Mouse (Mus musculus) common myeloid progenitor, adult 5-6 weeks (primary cell): ENCODE measurements at regions not wholly inside any gene's neighbourhood (a gene's known extent, or its start where the extent isn't known, plus 50 kb on each side); places are given as distances from the start of the nearest gene placed in this dataset.

ENCODE experiments used
- ATAC-seq: replicated peaks from 2 replicates; pipeline ENCODE4 v1.8.0; 2016; ENCODE audit warnings: low read depth, mild to moderate bottlenecking, moderate TSS enrichment, inconsistent platforms; ENCODE audit not compliant: poor library complexity, severe bottlenecking

DNA sequence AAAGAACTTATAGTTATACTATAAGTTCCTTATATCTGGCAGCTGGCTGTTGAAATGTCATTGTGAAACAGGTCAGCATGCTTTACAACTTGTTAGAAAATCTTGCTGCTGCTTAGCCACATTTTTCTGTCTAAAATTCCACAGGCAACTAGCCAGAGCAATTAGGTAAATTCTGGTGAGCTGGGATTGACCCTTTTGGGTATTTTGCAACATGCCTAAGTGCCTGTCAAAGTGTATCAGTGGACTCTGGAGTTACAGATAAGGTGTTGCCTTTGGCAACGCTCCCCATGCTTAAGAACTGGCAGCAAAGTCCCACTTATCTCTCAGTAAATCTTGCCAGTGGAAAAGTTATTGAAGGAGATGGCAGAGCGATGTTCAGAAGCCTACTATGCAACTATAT, 525.9 kb downstream of the Rfpl4b start:
- ATAC-seq, result no peak

DNA sequence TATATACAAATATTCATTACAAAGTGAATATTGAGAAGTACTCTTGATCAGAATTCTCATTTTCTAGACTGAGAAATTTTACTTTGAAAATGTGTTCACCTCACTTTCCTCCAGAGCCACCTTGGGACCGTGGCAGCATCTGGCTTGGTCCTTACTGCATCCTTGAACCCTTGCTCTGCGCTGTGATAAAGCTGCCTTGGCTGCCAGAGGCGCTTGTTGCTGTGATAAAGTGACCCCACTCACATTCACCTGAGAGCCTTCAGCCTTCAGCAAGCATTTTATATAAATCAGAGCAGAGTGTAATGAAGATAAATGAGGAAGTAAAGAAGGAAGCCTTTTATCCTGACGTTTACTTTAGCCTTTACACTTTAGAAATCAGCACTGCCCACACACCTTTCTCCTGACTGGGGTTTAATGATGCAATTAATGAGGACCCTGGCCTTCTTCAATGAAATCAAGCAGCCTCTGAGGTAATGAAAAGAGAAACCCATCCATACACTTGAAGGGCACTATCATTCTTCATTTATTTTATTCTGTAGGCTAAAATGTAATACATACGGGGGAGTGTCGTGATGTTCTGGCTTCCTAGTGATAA, 532.8 kb downstream of the Rfpl4b start:
- no peak for ATAC-seq

DNA sequence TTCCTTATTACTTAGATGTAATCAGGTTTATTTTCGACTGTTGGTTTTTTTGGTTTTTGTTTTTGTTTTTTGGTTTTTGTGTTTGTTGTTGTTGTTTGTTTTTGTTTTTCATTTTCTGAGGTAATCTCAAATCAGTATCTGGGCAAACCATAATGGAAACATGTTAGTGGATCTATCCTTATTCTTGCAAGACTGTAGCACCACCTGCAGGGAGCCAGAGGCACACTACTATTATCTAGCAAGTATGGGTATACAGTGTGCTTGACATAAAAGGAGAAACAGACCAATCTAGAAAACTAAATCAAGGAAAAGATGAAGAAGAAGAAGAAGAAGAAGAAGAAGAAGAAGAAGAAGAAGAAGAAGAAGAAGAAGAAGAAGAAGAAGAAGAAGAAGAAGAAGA, 552.4 kb downstream of the Rfpl4b start:
- ATAC-seq, result 0 out of 2 replicates have a peak, but pooled peaks have one; percentile 45

DNA sequence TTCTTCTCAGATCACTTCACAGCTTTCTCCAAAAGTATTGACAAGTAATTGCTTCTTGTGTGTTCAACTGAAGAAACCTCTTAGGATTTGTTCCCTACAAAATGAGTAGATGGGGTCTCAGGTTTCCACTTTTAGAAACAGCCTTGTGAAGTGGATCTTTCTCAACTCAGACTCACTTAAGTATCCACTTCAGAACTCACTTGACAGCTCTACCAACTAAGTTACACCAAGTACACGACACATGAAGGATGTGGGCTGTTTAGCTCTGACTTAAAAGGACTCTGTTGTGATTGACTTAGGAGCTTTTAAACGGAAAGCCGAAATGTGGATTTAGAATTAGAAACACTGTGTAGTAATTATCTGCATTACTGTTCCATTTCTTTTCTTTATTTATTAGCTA, 556.0 kb downstream of the Rfpl4b start:
- no peak for ATAC-seq

DNA sequence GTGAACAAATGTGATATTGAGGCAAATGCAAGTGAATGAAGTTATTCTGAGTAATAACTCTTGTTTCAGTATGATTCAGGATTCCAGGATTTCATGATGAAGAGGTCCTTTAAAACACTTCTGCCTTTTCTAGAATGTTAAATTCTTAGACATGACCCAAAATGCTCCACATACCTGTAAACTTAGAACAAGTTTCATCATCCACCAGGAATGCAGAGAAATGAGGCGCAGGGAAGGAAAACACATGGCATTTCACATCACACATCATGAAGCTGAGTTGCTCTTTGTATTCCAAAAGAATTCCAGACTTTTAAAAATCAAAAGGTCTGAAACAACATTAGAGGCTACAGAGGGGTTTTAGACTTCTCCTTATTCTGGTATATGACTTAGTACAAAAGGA, 574.8 kb downstream of the Rfpl4b start:
- ATAC-seq, result no peak
